Comparison of ENCODE assay signal across 16 mouse cellular contexts in genomic region chr13:52673272-52673671, GRCm38 (mm10).
DNase-seq lines count a peak whose midpoint lies in the region; TF ChIP-seq lines count a peak whose summit lies in the region.
"Had no signal": no experiment of that assay in that cellular context is flagged by ENCODE, and none has a peak within 500 bp of the region (broad histone marks: within the 10 kb centered on the region; RNA-seq: fewer than 3 reads in every experiment).

No protein-coding gene starts in this region.

- DNase-seq in layer of hippocampus, adult 9-11 months = peak; percentile 34
- DNase-seq in layer of hippocampus, adult 11-12 months (ENCODE audit: low spot score) = no peak
- peak; percentile 13 for DNase-seq in brain, adult 2 months (ENCODE audit: low read depth, low spot score)
- peak; percentile 13 to 40 for DNase-seq in lung, postnatal 4 days
- no peak for DNase-seq in left cerebral cortex, adult 11 months (ENCODE audit: low spot score)
- DNase-seq in adrenal gland, postnatal 10 days = no peak
- DNase-seq: adrenal gland, postnatal 14 days; cerebellum, adult 2 months; kidney, postnatal 10 days; liver had no signal

- no peaks in the 10 kb centered on the region for H3K79me3 ChIP-seq in C2C12 (ENCODE audit: low read depth)

- H3K4me3 ChIP-seq in C2C12 (ENCODE audit: insufficient read depth, poor library complexity, severe bottlenecking) = no peak overlapping the region
- H3K4me3 ChIP-seq: forebrain, embryonic 13.5 days; intestine, embryonic 15.5 days; midbrain, embryonic 13.5 days; neural tube, embryonic 15.5 days had no signal

- H3K27me3 ChIP-seq in C2C12 (ENCODE audit: control insufficient read depth, insufficient read depth, insufficient read length) = no peaks in the 10 kb centered on the region
- H3K27me3 ChIP-seq: forebrain, embryonic 13.5 days; intestine, embryonic 15.5 days; midbrain, embryonic 13.5 days; neural tube, embryonic 15.5 days had no signal

- no peak overlapping the region for H3ac ChIP-seq in C2C12 (ENCODE audit: control insufficient read depth, insufficient read length, low read depth)

- H3K36me3 ChIP-seq in C2C12 (ENCODE audit: control insufficient read depth, insufficient read depth) = no peaks in the 10 kb centered on the region
- H3K36me3 ChIP-seq: G1E; intestine, embryonic 15.5 days; midbrain, embryonic 13.5 days; neural tube, embryonic 15.5 days had no signal

- no peaks in the 10 kb centered on the region for H3K79me2 ChIP-seq in C2C12 (ENCODE audit: control insufficient read depth, insufficient read depth)

- no peak for TF ChIP-seq CTCF in C2C12 (IDR thresholded peaks at IDR 0.05; ENCODE audit: control insufficient read depth, insufficient read depth, insufficient read length)

TF ChIP-seq in C2C12, 6 proteins besides CTCF, POLR2A, EP300 and RAD21:
- peak; percentile 55 for TF ChIP-seq MYOD1 (IDR thresholded peaks at IDR 0.05; ENCODE audit: control insufficient read depth, insufficient read length, low read depth)
- no peak for TF ChIP-seq FOSL1 (IDR thresholded peaks at IDR 0.05; ENCODE audit: insufficient read depth, low read length, poor library complexity, severe bottlenecking)
- TF ChIP-seq MAX (IDR thresholded peaks at IDR 0.05) = no peak
- TF ChIP-seq MYOG (IDR thresholded peaks at IDR 0.05; ENCODE audit: control insufficient read depth, extremely low read depth, insufficient read length) = no peak
- TF ChIP-seq CEBPB (IDR thresholded peaks at IDR 0.05; ENCODE audit: low read depth) = peak; percentile 67
- no peak for TF ChIP-seq USF1 (IDR thresholded peaks at IDR 0.05; ENCODE audit: low read depth)

Comparison
In these comparisons a context has a peak if more than half of its experiments do, and no peak if none do; other contexts are left out.
1. DNase-seq: peak in layer of hippocampus, adult 9-11 months (single experiment), brain, adult 2 months (single experiment) and lung, postnatal 4 days (2 of 2); none in layer of hippocampus, adult 11-12 months (single experiment), left cerebral cortex, adult 11 months (single experiment) and adrenal gland, postnatal 10 days (single experiment).